Mouse (Mus musculus) limb, embryonic 11.5 days (tissue): Measurements from ENCODE around the gene Cracr2a. TPM values are rescaled to one million over a fixed set of nuclear protein-coding genes. Genes with fewer than 3 reads are reported as not detected.

Experiments
- ATAC-seq: fragments of 200-750 bp; cut with Nextera tagmentation; 2 replicates; pipeline ENCODE4 v1.8.0; 2017; ENCODE audit warnings: low read depth; ENCODE audit not compliant: insufficient number of reproducible peaks, low FRiP score, low TSS enrichment
- DNase-seq: peaks from one replicate; pipeline ENCODE4 v3.0.0-alpha.2; 2015; ENCODE audit warnings: low spot score
- H3K27ac ChIP-seq: fragments of 300-500 bp; sonication (generic); replicated peaks from 2 replicates; pipeline ENCODE4 v1.5.1; 2014; ENCODE audit warnings: low read depth, mild to moderate bottlenecking, low read length
- H3K27me3 ChIP-seq: fragments of 300-500 bp; sonication (generic); 2 replicates; pipeline ENCODE4 v1.6.1; 2014; ENCODE audit warnings: mild to moderate bottlenecking, low read length, mixed read lengths; ENCODE audit not compliant: control insufficient read depth, insufficient read depth
- H3K36me3 ChIP-seq: fragments of 300-500 bp; sonication (generic); 2 replicates; pipeline ENCODE4 v1.6.1; 2014; ENCODE audit warnings: mild to moderate bottlenecking, low read length, moderate library complexity, mixed read lengths; ENCODE audit not compliant: control insufficient read depth, insufficient read depth
- H3K4me1 ChIP-seq: fragments of 300-500 bp; sonication (generic); 2 replicates; pipeline ENCODE4 v1.6.1; 2014; ENCODE audit warnings: low read length, mixed read lengths; ENCODE audit not compliant: control insufficient read depth, insufficient read depth
- H3K4me2 ChIP-seq: fragments of 300-500 bp; sonication (generic); 2 replicates; pipeline ENCODE4 v1.6.1; 2014; ENCODE audit warnings: low read depth, mild to moderate bottlenecking, moderate library complexity; ENCODE audit not compliant: severe bottlenecking
- H3K4me3 ChIP-seq: fragments of 300-500 bp; sonication (generic); 2 replicates; pipeline ENCODE4 v1.5.1; 2014; ENCODE audit warnings: low read depth, low read length
- H3K9ac ChIP-seq: fragments of 300-500 bp; sonication (generic); 2 replicates; pipeline ENCODE4 v1.6.1; 2014; ENCODE audit warnings: mild to moderate bottlenecking, low read length
- H3K9me3 ChIP-seq: fragments of 300-500 bp; sonication (generic); 2 replicates; pipeline ENCODE4 v1.6.1; 2016; ENCODE audit warnings: low read length; ENCODE audit not compliant: control insufficient read depth
- WGBS: fragments of 180-500 bp; shearing (Covaris S2); extraction: QIAGEN DNeasy Blood & Tissue Kit; methylation state at CpG from one replicate; pipeline ENCODE4 v1.1.7; 2014; 5-methylcytosine and 5-hydroxymethylcytosine counted together
- polyA plus RNA-seq: library from polyadenylated mRNA; unstranded; fragments of >200 nt; fragmentation: Nextera tagmentation; extraction: Ambion mirVana; gene quantifications from 2 replicates; pipeline ENCODE4 v1.2.1, GENCODE M21; 2014

The Cracr2a gene
- polyA plus RNA-seq, 1 experiment from 2014 or later, result 1.4 TPM

DNA sequence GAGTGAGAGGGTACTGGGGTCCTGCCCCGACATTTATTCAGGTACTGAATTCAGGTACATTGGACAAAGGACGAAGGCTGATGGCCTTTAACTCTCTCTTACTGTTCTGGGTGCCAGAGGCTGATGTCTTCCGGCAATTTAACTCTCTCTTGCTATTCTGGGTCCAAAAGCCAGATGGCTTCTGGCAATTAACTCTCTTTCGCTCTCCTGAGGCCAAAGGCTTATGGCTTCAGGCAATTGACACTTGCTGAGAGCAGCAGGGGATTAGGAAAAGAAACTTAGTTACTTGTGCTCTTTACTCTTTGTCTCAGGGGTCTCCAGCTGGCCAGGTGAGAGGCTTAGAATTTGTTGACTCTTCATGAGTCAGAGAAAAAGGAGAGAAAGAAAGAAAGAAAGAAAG, 94.8 kb downstream of the Cracr2a start:
- no peak overlapping the region for H3K4me2 ChIP-seq
- H3K9me3 ChIP-seq, result no peaks in the 10 kb centered on the region
- 22% methylated on average over 4 of the region's 4 CpGs for WGBS
- H3K9ac ChIP-seq, result no peak overlapping the region
- H3K27me3 ChIP-seq, result no peaks in the 10 kb centered on the region
- H3K4me3 ChIP-seq, result no peak overlapping the region
- no peak for ATAC-seq
- H3K36me3 ChIP-seq, result no peaks in the 10 kb centered on the region
- H3K4me1 ChIP-seq, result no peaks in the 10 kb centered on the region
- no peak for DNase-seq
- no peak overlapping the region for H3K27ac ChIP-seq

GRCm38 (mm10) chr6:127657152-127657551, 96.0 kb downstream of the Cracr2a start:
- no peak overlapping the region for H3K4me3 ChIP-seq
- H3K4me1 ChIP-seq, result no peaks in the 10 kb centered on the region
- no peak for ATAC-seq
- H3K36me3 ChIP-seq, result no peaks in the 10 kb centered on the region
- WGBS, result 92% methylated on average over 11 of the region's 11 CpGs
- H3K9ac ChIP-seq, result no peak overlapping the region
- no peak for DNase-seq
- no peak overlapping the region for H3K4me2 ChIP-seq
- H3K27ac ChIP-seq, result no peak overlapping the region
- no peaks in the 10 kb centered on the region for H3K27me3 ChIP-seq
- no peaks in the 10 kb centered on the region for H3K9me3 ChIP-seq

DNA sequence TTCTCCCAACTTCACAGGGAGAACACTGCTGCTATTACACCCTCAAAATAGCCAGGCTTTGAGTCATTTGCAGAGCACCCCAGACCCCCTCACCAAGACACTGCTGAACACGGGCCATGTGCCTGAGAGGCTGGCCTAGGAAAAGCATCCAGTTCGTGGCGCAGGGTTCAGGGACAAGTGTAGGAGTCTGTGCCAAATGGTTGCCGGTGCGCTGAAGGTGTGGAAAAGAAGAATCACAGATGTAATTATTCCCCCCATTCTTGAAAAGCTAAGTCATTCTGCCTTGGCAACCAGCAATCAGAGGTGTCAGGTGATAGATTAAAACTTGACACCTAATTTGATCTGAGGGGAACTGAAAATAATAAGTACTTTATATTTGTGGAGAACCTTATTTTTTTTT, 98.3 kb downstream of the Cracr2a start:
- no peaks in the 10 kb centered on the region for H3K9me3 ChIP-seq
- H3K4me1 ChIP-seq, result no peaks in the 10 kb centered on the region
- no peak for ATAC-seq
- H3K27ac ChIP-seq, result no peak overlapping the region
- no peak overlapping the region for H3K9ac ChIP-seq
- no peaks in the 10 kb centered on the region for H3K36me3 ChIP-seq
- H3K4me2 ChIP-seq, result no peak overlapping the region
- H3K27me3 ChIP-seq, result no peaks in the 10 kb centered on the region
- H3K4me3 ChIP-seq, result no peak overlapping the region
- no peak for DNase-seq
- 61% methylated on average over 5 of the region's 5 CpGs for WGBS

DNA sequence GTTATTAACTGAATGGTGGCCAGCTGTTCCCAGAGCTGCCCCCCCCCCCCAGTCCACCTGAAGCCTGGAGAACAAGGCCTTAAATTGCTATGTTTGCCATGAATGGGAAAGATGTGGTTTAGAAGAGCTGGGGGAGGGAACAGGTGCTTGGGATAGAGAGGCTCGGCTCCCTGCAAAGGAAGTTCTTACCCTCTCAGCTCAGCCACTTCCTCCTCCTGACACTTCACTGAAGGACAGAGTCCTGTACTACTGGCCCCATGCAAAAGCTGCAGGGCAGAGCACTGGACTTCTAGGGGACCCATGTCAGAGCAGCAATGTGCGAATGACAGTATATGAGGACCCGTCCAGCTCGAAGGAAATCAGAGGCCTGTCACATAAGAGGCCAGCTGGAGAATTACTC, 98.8 kb downstream of the Cracr2a start:
- H3K9ac ChIP-seq, result no peak overlapping the region
- H3K9me3 ChIP-seq, result no peaks in the 10 kb centered on the region
- no peak overlapping the region for H3K4me2 ChIP-seq
- no peak overlapping the region for H3K4me3 ChIP-seq
- no peaks in the 10 kb centered on the region for H3K4me1 ChIP-seq
- WGBS, result 79% methylated on average over 4 of the region's 4 CpGs
- no peaks in the 10 kb centered on the region for H3K27me3 ChIP-seq
- DNase-seq (no peak), ATAC-seq (no peak)
- H3K36me3 ChIP-seq, result no peaks in the 10 kb centered on the region
- no peak overlapping the region for H3K27ac ChIP-seq

- Histone ChIP-seq H3K9ac (no peak overlapping the region), H3K9me3 (no peaks in the 10 kb centered on the region), H3K4me1 (no peaks in the 10 kb centered on the region), H3K27me3 (no peaks in the 10 kb centered on the region), H3K4me2 (no peak overlapping the region), H3K36me3 (no peaks in the 10 kb centered on the region), H3K4me3 (no peak overlapping the region), H3K27ac (no peak overlapping the region)
- ATAC-seq (no peak), DNase-seq (no peak)
- 85% methylated on average over 7 of the region's 7 CpGs for WGBS
These were observed 100.7 kb downstream of the Cracr2a start for GRCm38 (mm10) chr6:127661717-127662292.

- Histone ChIP-seq H3K9ac (no peak overlapping the region), H3K9me3 (no peaks in the 10 kb centered on the region), H3K4me1 (no peaks in the 10 kb centered on the region), H3K27me3 (no peaks in the 10 kb centered on the region), H3K27ac (no peak overlapping the region), H3K4me3 (no peak overlapping the region), H3K36me3 (no peaks in the 10 kb centered on the region), H3K4me2 (no peak overlapping the region)
- WGBS, result 82% methylated on average over 7 of the region's 7 CpGs
- no peak for DNase-seq
- ATAC-seq, result no peak
These were observed 102.1 kb downstream of the Cracr2a start for GRCm38 (mm10) chr6:127663263-127663662.

DNA sequence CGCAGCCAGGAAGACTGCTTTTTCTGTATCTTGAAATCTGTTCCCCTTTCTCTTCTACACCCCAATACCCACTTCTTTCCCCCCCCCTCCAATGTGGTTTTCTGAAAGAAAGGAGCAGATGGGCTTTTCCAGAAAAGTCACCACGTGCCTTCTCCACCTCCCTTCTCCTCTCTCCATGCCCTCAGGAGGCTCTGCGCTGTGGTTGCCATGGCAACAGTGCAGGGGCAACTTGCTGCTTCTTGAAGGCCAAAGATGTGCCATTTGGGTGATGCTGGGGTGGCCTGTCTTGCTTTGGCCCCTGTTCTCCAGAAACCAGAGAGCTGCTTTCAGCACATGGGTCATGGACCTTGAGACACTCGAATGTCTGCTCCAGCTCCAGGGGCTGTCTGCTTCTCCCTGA, 108.2 kb downstream of the Cracr2a start:
- 81% methylated on average over 4 of the region's 4 CpGs for WGBS
- Histone ChIP-seq H3K4me1 (no peaks in the 10 kb centered on the region), H3K36me3 (no peaks in the 10 kb centered on the region), H3K4me3 (no peak overlapping the region), H3K4me2 (no peak overlapping the region), H3K9me3 (no peaks in the 10 kb centered on the region; the same call in 1 of the 2 replicates), H3K27me3 (no peaks in the 10 kb centered on the region), H3K9ac (no peak overlapping the region), H3K27ac (no peak overlapping the region)
- ATAC-seq (no peak), DNase-seq (no peak)

- whole genome bisulfite sequencing, result 92% methylated on average over 4 of the region's 4 CpGs
- H3K27me3 ChIP-seq, result no peaks in the 10 kb centered on the region
- no peak overlapping the region for H3K4me3 ChIP-seq
- H3K36me3 ChIP-seq, result no peaks in the 10 kb centered on the region
- H3K9ac ChIP-seq, result no peak overlapping the region
- no peak overlapping the region for H3K27ac ChIP-seq
- no peak for DNase-seq
- no peak overlapping the region for H3K4me2 ChIP-seq
- H3K4me1 ChIP-seq, result no peaks in the 10 kb centered on the region
- no peaks in the 10 kb centered on the region; the same call in 1 of the 2 replicates for H3K9me3 ChIP-seq
- no peak for ATAC-seq
These were observed 108.9 kb downstream of the Cracr2a start for GRCm38 (mm10) chr6:127670031-127670430.

GRCm38 (mm10) chr6:127672071-127672470, 110.9 kb downstream of the Cracr2a start:
- WGBS, result 80% methylated on average over 7 of the region's 7 CpGs
- Histone ChIP-seq H3K27ac (no peak overlapping the region), H3K4me2 (no peak overlapping the region), H3K4me1 (no peaks in the 10 kb centered on the region), H3K27me3 (no peaks in the 10 kb centered on the region), H3K9me3 (no peaks in the 10 kb centered on the region; the same call in 1 of the 2 replicates), H3K4me3 (no peak overlapping the region), H3K36me3 (no peaks in the 10 kb centered on the region), H3K9ac (no peak overlapping the region)
- DNase-seq (no peak), ATAC-seq (no peak)
